Mouse (Mus musculus) small intestine, adult 2 months (tissue): ENCODE measurements around the gene Zfhx3.

Experiments used
- CTCF ChIP-seq: fragments of 200-500 bp; IDR thresholded peaks from 2 replicates; pipeline ENCODE4 v1.5.1; 2012; ENCODE audit warnings: low read depth, mild to moderate bottlenecking, control low read depth, inconsistent platforms, low read length, moderate library complexity, mixed read lengths; ENCODE audit not compliant: insufficient replicate concordance, insufficient read length; ENCODE audit errors: extremely low read depth
- POLR2A ChIP-seq: fragments of 200-500 bp; IDR thresholded peaks from 2 replicates; pipeline ENCODE4 v1.6.1; 2012; ENCODE audit warnings: low read depth, mild to moderate bottlenecking, control low read depth, inconsistent platforms, low read length, moderate library complexity

- TF ChIP-seq CTCF (no peak), POLR2A (no peak)
These were observed 240.9 kb downstream of the Zfhx3 start for GRCm38 (mm10) chr8:108183296-108183695.
